ENCODE assay signal across 8 mouse cellular contexts in genomic region chr4:137387482-137388058, GRCm38 (mm10). TPM values are rescaled to one million over a fixed set of nuclear protein-coding genes. Genes with fewer than 3 reads are reported as not detected.
DNase-seq lines count a peak whose midpoint lies in the region; ATAC-seq and TF ChIP-seq lines count a peak whose summit lies in the region.

No protein-coding gene starts in this region.

- intact Hi-C loops in heart, postnatal 25 days (cut with DNase I) = no loop called here

- H3K36me3 ChIP-seq in heart, embryonic 14.5 days (ENCODE audit: control insufficient read depth, insufficient read depth, low read length) = no peaks in the 10 kb centered on the region
- no peaks in the 10 kb centered on the region for H3K36me3 ChIP-seq in hindbrain, embryonic 16.5 days (ENCODE audit: control insufficient read depth, insufficient read depth, low read length)
- no peaks in the 10 kb centered on the region for H3K36me3 ChIP-seq in midbrain, embryonic 13.5 days

- H3K9ac ChIP-seq in heart, embryonic 14.5 days (ENCODE audit: low read length) = peak overlapping the region; percentile 85
- H3K9ac ChIP-seq in hindbrain, embryonic 16.5 days (ENCODE audit: low read depth, low read length) = peak overlapping the region; percentile 80
- peak overlapping the region; percentile 87 for H3K9ac ChIP-seq in midbrain, embryonic 13.5 days (replicated peaks)

- no peaks in the 10 kb centered on the region for H3K27me3 ChIP-seq in heart, embryonic 14.5 days (ENCODE audit: control insufficient read depth, insufficient read depth, low read length)
- H3K27me3 ChIP-seq in hindbrain, embryonic 16.5 days (replicated peaks; ENCODE audit: control insufficient read depth, insufficient read depth, low read length) = no peaks in the 10 kb centered on the region
- H3K27me3 ChIP-seq in midbrain, embryonic 13.5 days = no peaks in the 10 kb centered on the region

- ATAC-seq in heart, embryonic 14.5 days (ENCODE audit: insufficient number of reproducible peaks, insufficient read depth, low FRiP score, low read depth) = no peak
- ATAC-seq in hindbrain, embryonic 16.5 days = no peak
- ATAC-seq in midbrain, embryonic 13.5 days = no peak

- peak overlapping the region; percentile 71 to 90 for H3K4me3 ChIP-seq in heart, embryonic 14.5 days (ENCODE audit: control insufficient read depth in 1 of 2, insufficient read depth in 1 of 2, low read depth in 1 of 2, low read length in 2 of 2)
- H3K4me3 ChIP-seq in bone marrow, adult 2 months (replicated peaks; ENCODE audit: control insufficient read depth, low read depth, low read length) = peak overlapping the region; percentile 96
- H3K4me3 ChIP-seq in hindbrain, embryonic 16.5 days (ENCODE audit: low read length) = peak overlapping the region; percentile 72
- peak overlapping the region; percentile 92 for H3K4me3 ChIP-seq in midbrain, embryonic 13.5 days (replicated peaks)

- no peak for TF ChIP-seq POLR2A in bone marrow, adult 2 months (IDR thresholded peaks at IDR 0.05; ENCODE audit: borderline replicate concordance, control insufficient read depth, low read depth, low read length)

- under 1% methylated on average over 20 of the region's 20 CpGs for WGBS in heart, embryonic 14.5 days
- under 1% methylated on average over 20 of the region's 20 CpGs for WGBS in bone marrow, adult 2 months
- 0% methylated on average over 20 of the region's 20 CpGs for WGBS in hindbrain, embryonic 16.5 days
- WGBS in midbrain, embryonic 13.5 days = 2% methylated on average over 20 of the region's 20 CpGs

- H3K9me3 ChIP-seq in heart, embryonic 14.5 days (ENCODE audit: control insufficient read depth, low read length) = 0 out of 2 replicates have a peak, but pooled peaks cover 3% of the 10 kb centered on the region
- no peaks in the 10 kb centered on the region for H3K9me3 ChIP-seq in hindbrain, embryonic 16.5 days (ENCODE audit: control insufficient read depth, low read length)
- no peaks in the 10 kb centered on the region for H3K9me3 ChIP-seq in midbrain, embryonic 13.5 days

- peaks cover 2 to 6% of the 10 kb centered on the region in 2 experiments; a peak in 3 of 4 replicates for H3K4me1 ChIP-seq in heart, embryonic 14.5 days (ENCODE audit: control insufficient read depth in 2 of 2, insufficient read depth in 2 of 2, low read length in 2 of 2)
- H3K4me1 ChIP-seq in bone marrow, adult 2 months (ENCODE audit: control insufficient read depth, insufficient read depth, low read length) = no peaks in the 10 kb centered on the region
- H3K4me1 ChIP-seq in hindbrain, embryonic 16.5 days (ENCODE audit: control insufficient read depth, insufficient read depth, low read depth, low read length) = peaks cover 11% of the 10 kb centered on the region
- H3K4me1 ChIP-seq in midbrain, embryonic 13.5 days (replicated peaks) = peaks cover 19% of the 10 kb centered on the region

- DNase-seq in heart, postnatal 25 days (ENCODE audit: low spot score) = no peak
- DNase-seq in right cerebral cortex, adult 2 months (ENCODE audit: low spot score in 2 of 2) = no peak
- DNase-seq in adrenal gland, postnatal 36 days = no peak
- no peak for DNase-seq in urinary bladder, postnatal 4 days (ENCODE audit: low spot score in 2 of 2)

- peak overlapping the region; percentile 92 to 96 for H3K27ac ChIP-seq in heart, embryonic 14.5 days (replicated peaks in 1 of 2; ENCODE audit: control insufficient read depth in 1 of 2, insufficient read depth in 1 of 2, low read depth in 2 of 2, low read length in 2 of 2)
- peak overlapping the region; percentile 95 for H3K27ac ChIP-seq in bone marrow, adult 2 months (ENCODE audit: control insufficient read depth, insufficient read depth, low read depth, low read length, poor library complexity)
- H3K27ac ChIP-seq in hindbrain, embryonic 16.5 days (ENCODE audit: low read depth, low read length) = peak overlapping the region; percentile 90
- peak overlapping the region; percentile 83 for H3K27ac ChIP-seq in midbrain, embryonic 13.5 days

- peak overlapping the region; percentile 90 for H3K4me2 ChIP-seq in heart, embryonic 14.5 days (ENCODE audit: low read length)
- H3K4me2 ChIP-seq in hindbrain, embryonic 16.5 days (ENCODE audit: low read length) = peak overlapping the region; percentile 92
- H3K4me2 ChIP-seq in midbrain, embryonic 13.5 days (replicated peaks) = peak overlapping the region; percentile 94

- no peak for TF ChIP-seq CTCF in bone marrow, adult 2 months (IDR thresholded peaks at IDR 0.05; ENCODE audit: control insufficient read depth, insufficient read depth, low read length)

RNA-seq across cellular contexts. Expression of gene Cela3a, which starts 22.0 kb away (rescaled TPM):
- polyA plus RNA-seq in heart, embryonic 14.5 days (2014; fragmentation: Nextera tagmentation; extraction: Ambion mirVana) = not detected in 2 replicates
- total RNA-seq in heart, postnatal 25 days (2021) = not detected
- not detected in 2 replicates for polyA plus RNA-seq in bone marrow, adult 2 months (2011; ENCODE audit: insufficient read depth, insufficient read length, low replicate concordance, missing spikeins)
- polyA plus RNA-seq in hindbrain, embryonic 16.5 days (2015; fragmentation: Nextera tagmentation; extraction: Ambion mirVana) = not detected in 2 replicates
- not detected in 2 replicates for polyA plus RNA-seq in midbrain, embryonic 13.5 days (2015; fragmentation: Nextera tagmentation; extraction: Ambion mirVana)
- not detected for total RNA-seq in adrenal gland, postnatal 36 days (2021)

RNA-seq across cellular contexts. Expression of gene Cdc42, which starts 30.1 kb away (rescaled TPM):
- polyA plus RNA-seq in heart, embryonic 14.5 days (2014; fragmentation: Nextera tagmentation; extraction: Ambion mirVana) = 515 and 529 TPM in 2 replicates
- total RNA-seq in heart, postnatal 25 days (2021) = 100 to 1,000 TPM; 153 to 169 TPM
- 86.6 and 133 TPM in 2 replicates for polyA plus RNA-seq in bone marrow, adult 2 months (2011; ENCODE audit: insufficient read depth, insufficient read length, low replicate concordance, missing spikeins)
- polyA plus RNA-seq in hindbrain, embryonic 16.5 days (2015; fragmentation: Nextera tagmentation; extraction: Ambion mirVana) = 975 and 1,060 TPM in 2 replicates
- polyA plus RNA-seq in midbrain, embryonic 13.5 days (2015; fragmentation: Nextera tagmentation; extraction: Ambion mirVana) = 749 and 804 TPM in 2 replicates
- total RNA-seq in adrenal gland, postnatal 36 days (2021) = 100 to 1,000 TPM; 436 to 446 TPM

RNA-seq across cellular contexts. Expression of gene Cela3b, which starts 42.8 kb away (rescaled TPM):
- polyA plus RNA-seq in heart, embryonic 14.5 days (2014; fragmentation: Nextera tagmentation; extraction: Ambion mirVana) = not detected in 2 replicates
- total RNA-seq in heart, postnatal 25 days (2021) = not detected
- not detected in 2 replicates for polyA plus RNA-seq in bone marrow, adult 2 months (2011; ENCODE audit: insufficient read depth, insufficient read length, low replicate concordance, missing spikeins)
- polyA plus RNA-seq in hindbrain, embryonic 16.5 days (2015; fragmentation: Nextera tagmentation; extraction: Ambion mirVana) = not detected in 2 replicates
- not detected in 2 replicates for polyA plus RNA-seq in midbrain, embryonic 13.5 days (2015; fragmentation: Nextera tagmentation; extraction: Ambion mirVana)
- total RNA-seq in adrenal gland, postnatal 36 days (2021) = not detected
